Mouse (Mus musculus) limb, embryonic 15.5 days (tissue): ENCODE data around the gene Gm17581. TPM values are rescaled to one million over a fixed set of nuclear protein-coding genes. Genes with fewer than 3 reads are reported as not detected.

Source experiments
- ATAC-seq: fragments of 200-750 bp; cut with Nextera tagmentation; 2 replicates; pipeline ENCODE4 v1.8.0; 2017; ENCODE audit warnings: low read depth, moderate TSS enrichment; ENCODE audit not compliant: insufficient number of reproducible peaks, low FRiP score, low TSS enrichment
- H3K27ac ChIP-seq: fragments of 300-500 bp; sonication (generic); 2 replicates; pipeline ENCODE4 v1.5.1; 2015; ENCODE audit warnings: moderate library complexity, mild to moderate bottlenecking, inconsistent platforms
- H3K27me3 ChIP-seq: fragments of 300-500 bp; sonication (generic); 2 replicates; pipeline ENCODE4 v1.6.1; 2015; ENCODE audit warnings: inconsistent platforms
- H3K36me3 ChIP-seq: fragments of 300-500 bp; sonication (generic); 2 replicates; pipeline ENCODE4 v1.6.1; 2015; ENCODE audit warnings: inconsistent platforms
- H3K4me1 ChIP-seq: fragments of 300-500 bp; sonication (generic); 2 replicates; pipeline ENCODE4 v1.6.1; 2015; ENCODE audit warnings: inconsistent platforms
- H3K4me2 ChIP-seq: fragments of 300-500 bp; sonication (generic); 2 replicates; pipeline ENCODE4 v1.6.1; 2015; ENCODE audit warnings: mild to moderate bottlenecking, inconsistent platforms
- H3K4me3 ChIP-seq: fragments of 300-500 bp; sonication (generic); 2 replicates; pipeline ENCODE4 v1.5.1; 2015; ENCODE audit warnings: mild to moderate bottlenecking, inconsistent platforms
- H3K9ac ChIP-seq: fragments of 300-500 bp; sonication (generic); 2 replicates; pipeline ENCODE4 v1.6.1; 2015; ENCODE audit warnings: inconsistent platforms
- H3K9me3 ChIP-seq: fragments of 300-500 bp; sonication (generic); 2 replicates; pipeline ENCODE4 v1.6.1; 2016; ENCODE audit warnings: inconsistent platforms
- WGBS: fragments of 180-500 bp; shearing (Covaris S2); methylation state at CpG from one replicate; pipeline ENCODE4 v1.1.7; 2015; 5-methylcytosine and 5-hydroxymethylcytosine counted together
- polyA plus RNA-seq: library from polyadenylated mRNA; unstranded; fragments of >200 nt; fragmentation: Nextera tagmentation; extraction: Ambion mirVana; gene quantifications from 2 replicates; pipeline ENCODE4 v1.2.1, GENCODE M21; 2015

The Gm17581 gene
- polyA plus RNA-seq, 1 experiment from 2014 or later: not detected

- Histone ChIP-seq H3K4me2 (no peak overlapping the region), H3K9me3 (no peaks in the 10 kb centered on the region), H3K9ac (no peak overlapping the region), H3K36me3 (no peaks in the 10 kb centered on the region), H3K27ac (no peak overlapping the region), H3K4me3 (no peak overlapping the region), H3K4me1 (no peaks in the 10 kb centered on the region), H3K27me3 (no peaks in the 10 kb centered on the region)
- ATAC-seq: no peak
- 70% methylated on average over 5 of the region's 5 CpGs for WGBS
These were observed 586 bp downstream of the Gm17581 start for GRCm38 (mm10) chr2:155735080-155735479.

GRCm38 (mm10) chr2:155729158-155729645 lies 6.5 kb downstream of the Gm17581 start, which contains the start of gene Edem2:
TSS of gene Edem2 (minus strand) at chr2:155729475.
- Histone ChIP-seq H3K9me3 (no peaks in the 10 kb centered on the region), H3K27me3 (no peaks in the 10 kb centered on the region), H3K27ac (no peak within 1 kb of the TSS), H3K4me2 (peak within 1 kb of the TSS; percentile 82), H3K36me3 (peaks cover 6% of the 10 kb centered on the region; the same call in 1 of the 2 replicates), H3K4me1 (peaks cover 12% of the 10 kb centered on the region), H3K4me3 (peak within 1 kb of the TSS; percentile 93), H3K9ac (peak within 1 kb of the TSS; percentile 51)
- peak; percentile 87 for ATAC-seq
- WGBS: under 1% methylated on average over 33 of the region's 33 CpGs

- H3K27me3 ChIP-seq: no peaks in the 10 kb centered on the region
- H3K36me3 ChIP-seq: peaks cover 8% of the 10 kb centered on the region; the same call in 1 of the 2 replicates
- peak overlapping the region; percentile 93 for H3K4me3 ChIP-seq
- peaks cover 12% of the 10 kb centered on the region for H3K4me1 ChIP-seq
- no peak overlapping the region for H3K27ac ChIP-seq
- peak overlapping the region; percentile 51 for H3K9ac ChIP-seq
- peak overlapping the region; percentile 82 for H3K4me2 ChIP-seq
- no peaks in the 10 kb centered on the region for H3K9me3 ChIP-seq
- 6% methylated on average over 15 of the region's 15 CpGs for WGBS
- no peak for ATAC-seq
These were observed 6.9 kb downstream of the Gm17581 start for GRCm38 (mm10) chr2:155728742-155729141.

DNA sequence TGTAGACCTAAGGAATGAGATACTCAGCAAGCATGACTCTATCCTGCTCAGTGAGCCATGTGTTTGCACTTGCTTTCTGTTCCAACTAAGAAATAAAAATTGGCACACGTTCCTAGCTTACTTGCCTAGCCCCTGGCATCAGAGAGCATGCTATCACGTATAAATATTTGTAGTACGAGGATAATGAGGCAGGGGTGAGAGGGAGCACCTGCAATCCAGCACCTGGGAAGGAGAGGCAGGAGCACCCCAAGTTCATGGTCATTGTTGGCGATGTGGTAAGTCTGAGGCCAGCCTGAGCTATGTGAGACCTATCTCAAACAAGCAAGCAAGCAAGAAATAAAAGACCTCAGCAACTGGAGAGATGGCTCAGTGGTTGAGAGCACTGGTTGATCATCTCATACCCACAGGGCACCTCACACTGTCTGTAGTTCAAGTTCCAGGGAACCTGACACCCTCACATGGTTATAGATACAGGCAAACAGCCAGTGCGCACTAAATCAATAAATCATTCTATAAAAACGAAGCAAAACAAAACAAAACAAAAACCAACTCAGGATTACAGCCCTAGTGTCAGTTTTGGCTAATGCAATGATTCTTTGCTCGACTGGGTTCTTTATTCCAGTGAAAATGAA lies 7.8 kb downstream of the Gm17581 start:
- Histone ChIP-seq H3K4me3 (no peak overlapping the region), H3K4me1 (peaks cover 12% of the 10 kb centered on the region), H3K9ac (no peak overlapping the region), H3K9me3 (no peaks in the 10 kb centered on the region), H3K36me3 (peaks cover 10% of the 10 kb centered on the region; the same call in 1 of the 2 replicates), H3K27me3 (no peaks in the 10 kb centered on the region), H3K4me2 (no peak overlapping the region), H3K27ac (no peak overlapping the region)
- ATAC-seq: no peak
- whole genome bisulfite sequencing: 61% methylated on average over 7 of the region's 7 CpGs

DNA sequence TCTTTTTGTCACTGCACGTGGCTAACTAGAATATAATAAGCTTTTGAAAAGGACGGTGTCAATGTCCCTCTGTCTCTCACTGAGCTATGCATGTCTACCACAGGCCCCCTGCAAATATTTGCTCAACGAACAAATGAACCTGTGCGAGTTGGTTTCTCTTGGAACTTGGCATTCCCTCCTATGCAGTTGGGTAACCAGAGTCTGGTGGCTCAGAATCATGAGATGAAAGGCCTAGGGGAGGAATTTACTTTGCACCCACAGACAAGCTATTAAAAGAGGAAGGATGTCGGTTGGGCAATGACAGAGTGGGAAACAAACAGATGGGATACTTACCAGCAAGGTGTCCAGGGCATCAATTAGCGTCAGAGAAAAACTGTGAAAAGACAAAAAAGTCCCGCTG lies 9.4 kb downstream of the Gm17581 start:
- WGBS: 82% methylated on average over 7 of the region's 7 CpGs
- Histone ChIP-seq H3K4me3 (no peak overlapping the region), H3K4me2 (no peak overlapping the region)

DNA sequence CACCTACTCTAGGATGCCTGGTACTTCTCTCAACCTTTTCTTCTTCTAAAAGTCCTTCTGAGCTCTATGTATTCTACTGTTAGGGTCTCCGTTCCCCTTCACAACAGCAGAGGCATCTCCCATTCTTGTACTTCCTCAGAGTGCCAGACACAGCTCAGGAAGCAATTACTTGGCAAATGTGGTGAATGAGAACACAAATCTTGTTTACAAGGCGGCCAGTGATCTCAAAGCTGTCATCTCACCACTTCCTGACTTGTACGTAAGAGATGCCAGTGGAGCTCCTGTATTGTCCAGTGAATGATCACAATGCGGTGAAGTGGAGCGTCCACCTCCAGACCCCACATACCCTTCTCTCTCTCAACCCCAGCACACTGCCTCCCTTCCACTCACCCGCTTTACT lies 11.1 kb downstream of the Gm17581 start:
- peaks cover 12% of the 10 kb centered on the region for H3K4me1 ChIP-seq
- no peak overlapping the region for H3K4me2 ChIP-seq
- no peak overlapping the region for H3K9ac ChIP-seq
- no peak overlapping the region for H3K4me3 ChIP-seq
- peaks cover 27% of the 10 kb centered on the region for H3K36me3 ChIP-seq
- H3K27ac ChIP-seq: no peak overlapping the region
- WGBS: 85% methylated on average over 6 of the region's 6 CpGs
- no peaks in the 10 kb centered on the region for H3K9me3 ChIP-seq
- ATAC-seq: no peak
- H3K27me3 ChIP-seq: no peaks in the 10 kb centered on the region

More for the DNA sequence above, 9.4 kb downstream of the Gm17581 start:
- Histone ChIP-seq H3K9ac (no peak overlapping the region), H3K27ac (no peak overlapping the region), H3K27me3 (no peaks in the 10 kb centered on the region), H3K9me3 (no peaks in the 10 kb centered on the region), H3K4me1 (peaks cover 12% of the 10 kb centered on the region), H3K36me3 (peaks cover 19% of the 10 kb centered on the region)
- no peak for ATAC-seq

DNA sequence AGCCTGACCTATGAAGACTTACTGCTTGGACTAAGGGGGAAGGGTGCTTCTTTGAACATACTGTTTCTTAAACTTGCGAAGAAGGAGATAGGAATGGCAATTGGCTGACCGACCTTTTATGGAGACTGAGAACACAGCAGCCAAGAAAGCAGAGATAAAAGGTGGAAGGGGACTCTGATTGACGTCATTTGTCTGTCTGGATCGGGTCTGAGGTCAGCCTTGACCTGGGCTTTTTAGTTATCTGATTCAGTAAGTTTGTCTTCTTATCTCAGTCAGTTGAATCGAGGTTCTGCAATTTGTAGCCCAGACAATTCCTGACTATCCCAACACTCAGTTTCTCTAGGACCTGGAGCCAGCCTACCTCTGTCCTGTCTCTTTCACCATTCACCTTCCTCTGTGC lies 11.6 kb downstream of the Gm17581 start:
- peaks cover 31% of the 10 kb centered on the region for H3K36me3 ChIP-seq
- no peak overlapping the region for H3K27ac ChIP-seq
- H3K4me3 ChIP-seq: no peak overlapping the region
- no peak for ATAC-seq
- 67% methylated on average over 5 of the region's 5 CpGs for WGBS
- no peaks in the 10 kb centered on the region for H3K27me3 ChIP-seq
- no peak overlapping the region for H3K9ac ChIP-seq
- H3K4me1 ChIP-seq: peaks cover 11% of the 10 kb centered on the region
- H3K9me3 ChIP-seq: no peaks in the 10 kb centered on the region
- H3K4me2 ChIP-seq: no peak overlapping the region

GRCm38 (mm10) chr2:155720585-155720984 lies 15.1 kb downstream of the Gm17581 start:
- no peak overlapping the region for H3K27ac ChIP-seq
- 90% methylated on average over 5 of the region's 5 CpGs for WGBS

GRCm38 (mm10) chr2:155717082-155717990 lies 18.3 kb downstream of the Gm17581 start:
- no peaks in the 10 kb centered on the region for H3K27me3 ChIP-seq
- H3K9ac ChIP-seq: no peak overlapping the region
- WGBS: 84% methylated on average over 12 of the region's 12 CpGs
- H3K27ac ChIP-seq: no peak overlapping the region
- H3K9me3 ChIP-seq: no peaks in the 10 kb centered on the region
- ATAC-seq: no peak
- H3K4me3 ChIP-seq: no peak overlapping the region
- H3K4me2 ChIP-seq: no peak overlapping the region
- no peaks in the 10 kb centered on the region for H3K4me1 ChIP-seq
- H3K36me3 ChIP-seq: peaks cover 62% of the 10 kb centered on the region

More at GRCm38 (mm10) chr2:155720585-155720984, 15.1 kb downstream of the Gm17581 start:
- no peaks in the 10 kb centered on the region for H3K9me3 ChIP-seq
- H3K27me3 ChIP-seq: no peaks in the 10 kb centered on the region
- peaks cover 44% of the 10 kb centered on the region for H3K36me3 ChIP-seq
- H3K4me1 ChIP-seq: no peaks in the 10 kb centered on the region
- H3K4me2 ChIP-seq: no peak overlapping the region
- H3K4me3 ChIP-seq: no peak overlapping the region
- no peak for ATAC-seq
- no peak overlapping the region for H3K9ac ChIP-seq

DNA sequence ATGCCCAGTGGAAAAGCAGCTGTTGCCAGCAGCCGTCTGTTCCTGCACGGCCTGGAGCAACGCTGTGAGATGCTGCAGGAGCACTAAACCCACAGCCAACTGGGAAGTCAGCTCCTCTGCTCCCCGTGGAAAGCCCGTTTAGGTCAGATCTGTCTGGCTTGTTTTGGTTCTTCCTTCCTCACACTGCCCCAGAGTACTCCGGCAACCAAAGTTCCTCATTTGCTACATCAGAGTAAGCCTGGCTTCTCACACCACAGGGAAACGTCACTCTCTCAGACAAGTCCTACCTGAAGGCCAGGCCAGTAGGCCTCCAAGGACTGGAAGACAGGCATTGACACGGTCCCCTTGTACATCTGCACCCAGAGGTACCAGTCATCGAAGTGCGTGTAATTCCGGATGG lies 25.1 kb downstream of the Gm17581 start:
- no peak overlapping the region for H3K27ac ChIP-seq
- H3K27me3 ChIP-seq: no peaks in the 10 kb centered on the region
- H3K36me3 ChIP-seq: peaks cover 61% of the 10 kb centered on the region
- no peaks in the 10 kb centered on the region for H3K4me1 ChIP-seq
- no peak for ATAC-seq
- no peaks in the 10 kb centered on the region for H3K9me3 ChIP-seq
- H3K4me2 ChIP-seq: no peak overlapping the region
- WGBS: 87% methylated on average over 11 of the region's 11 CpGs
- no peak overlapping the region for H3K4me3 ChIP-seq
- no peak overlapping the region for H3K9ac ChIP-seq

DNA sequence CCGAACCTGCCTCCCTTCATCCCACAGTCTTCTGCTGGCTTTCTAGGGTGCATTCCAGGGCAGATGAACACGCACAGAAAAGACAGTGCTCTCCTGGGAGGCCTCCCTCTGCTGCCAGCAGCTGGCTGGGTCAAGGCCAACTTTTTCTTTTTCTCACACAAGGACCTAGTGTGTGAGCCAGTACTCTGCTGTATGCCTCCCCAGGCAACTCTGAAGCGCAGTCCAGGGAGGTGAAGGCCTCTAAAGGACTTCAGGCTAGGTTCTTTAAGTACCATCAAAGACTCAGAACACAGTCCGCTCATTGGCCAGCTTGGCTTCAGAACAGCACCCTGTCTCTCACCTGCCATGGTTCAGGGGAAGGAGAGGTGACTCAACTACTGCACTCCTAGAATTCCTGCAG lies 28.4 kb downstream of the Gm17581 start:
- WGBS: 78% methylated on average over 4 of the region's 4 CpGs

GRCm38 (mm10) chr2:155703630-155704029 lies 32.0 kb downstream of the Gm17581 start:
- H3K4me2 ChIP-seq: no peak overlapping the region
- 66% methylated on average over 4 of the region's 4 CpGs for WGBS
- no peaks in the 10 kb centered on the region for H3K9me3 ChIP-seq
- H3K4me3 ChIP-seq: no peak overlapping the region
- H3K9ac ChIP-seq: no peak overlapping the region
- H3K36me3 ChIP-seq: peaks cover 37% of the 10 kb centered on the region
- H3K27me3 ChIP-seq: no peaks in the 10 kb centered on the region
- no peak for ATAC-seq
- H3K4me1 ChIP-seq: no peaks in the 10 kb centered on the region
- H3K27ac ChIP-seq: no peak overlapping the region

More for the DNA sequence above, 28.4 kb downstream of the Gm17581 start:
- H3K27me3 ChIP-seq: no peaks in the 10 kb centered on the region
- no peak overlapping the region for H3K27ac ChIP-seq
- H3K4me3 ChIP-seq: no peak overlapping the region
- no peaks in the 10 kb centered on the region for H3K4me1 ChIP-seq
- ATAC-seq: no peak; the same call in 1 of the 2 replicates
- no peak overlapping the region for H3K4me2 ChIP-seq
- no peaks in the 10 kb centered on the region for H3K9me3 ChIP-seq
- no peak overlapping the region for H3K9ac ChIP-seq
- H3K36me3 ChIP-seq: peaks cover 51% of the 10 kb centered on the region
